Mouse (Mus musculus) neutrophil, adult 5-6 weeks (primary cell): ENCODE data around the gene Tsnaxip1. TPM values are rescaled to one million over a fixed set of nuclear protein-coding genes. Genes with fewer than 3 reads are reported as not detected.
"Not testable (repeated sequence)": the region's sequence is repeated elsewhere in the genome, so short reads cannot be mapped to it uniquely, and the experiment has no call there.

Experiments
- ATAC-seq: fragments of 151-379, 151-347 bp; 2 replicates; pipeline ENCODE4 v1.8.0; 2017; ENCODE audit warnings: mild to moderate bottlenecking, moderate TSS enrichment; ENCODE audit not compliant: insufficient number of reproducible peaks, poor library complexity, low FRiP score, severe bottlenecking; ENCODE audit errors: extremely low read depth
- total RNA-seq: library from RNA; stranded (forward); fragments of 200-1000 nt; gene quantifications from 2 replicates; pipeline ENCODE4 v1.2.3, GENCODE M21; 2017

Gene Tsnaxip1
- total RNA-seq, 1 experiment from 2014 or later = 1.3 TPM

DNA sequence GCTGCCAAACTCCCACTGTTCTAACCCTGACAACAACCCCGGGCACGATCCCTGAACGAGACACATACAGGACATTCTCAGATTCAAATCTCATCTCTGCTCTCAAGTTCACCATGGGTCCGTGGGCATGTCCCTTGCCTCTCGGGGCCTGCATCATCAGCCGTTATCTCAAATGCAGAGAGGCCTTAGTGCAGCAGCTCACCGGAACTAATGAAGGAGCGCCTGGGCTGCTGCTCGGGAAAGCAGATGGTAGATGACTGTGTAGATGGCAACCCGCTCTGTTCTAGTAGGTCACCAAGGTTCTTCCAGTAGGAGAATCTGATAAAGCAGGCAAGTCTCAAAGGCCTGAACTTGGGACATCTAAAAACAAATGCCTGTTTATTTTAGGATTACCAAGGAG is 16.5 kb upstream of the Tsnaxip1 start:
- ATAC-seq = no peak

DNA sequence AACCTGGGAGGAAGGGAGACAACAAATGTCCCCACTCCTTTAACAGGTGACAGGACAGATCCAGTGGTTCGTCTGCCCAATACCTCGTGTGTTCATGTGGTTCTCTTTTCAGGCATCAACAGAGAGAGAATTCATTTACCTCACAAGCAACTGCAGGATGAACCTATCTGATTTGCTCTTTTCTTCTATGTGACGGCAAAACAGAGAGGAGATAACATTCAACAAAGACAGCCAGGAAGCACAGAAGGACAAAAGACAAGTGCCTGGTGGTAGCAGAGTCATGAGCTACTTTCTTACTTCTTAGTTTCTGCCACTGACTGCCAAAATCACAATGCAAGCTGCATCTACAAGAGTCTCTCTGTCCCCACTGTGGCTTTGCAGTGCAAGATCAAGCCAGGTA is 16.0 kb upstream of the Tsnaxip1 start:
- no peak for ATAC-seq

- no peak for ATAC-seq
Measured at GRCm38 (mm10) chr8:105812511-105812910, 15.0 kb upstream of the Tsnaxip1 start.

DNA sequence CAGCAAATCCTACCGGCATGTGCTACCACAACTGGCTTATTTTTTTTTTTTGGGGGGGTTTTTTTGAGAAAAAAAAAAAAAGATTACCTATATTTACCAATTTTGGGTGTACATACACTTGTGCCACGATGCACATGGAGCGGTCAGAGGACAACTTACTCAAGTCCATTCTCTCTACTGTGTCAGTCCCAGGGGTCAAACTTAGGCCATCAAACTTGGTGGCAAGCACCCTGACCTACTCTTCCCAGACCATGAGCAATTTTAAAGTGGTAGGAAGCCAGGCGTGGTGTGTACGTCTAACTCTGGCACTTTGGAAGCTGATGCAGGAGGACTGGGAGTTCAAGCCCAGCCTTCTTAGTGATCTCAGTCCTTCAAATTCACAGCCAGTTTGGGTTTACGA is 14.3 kb upstream of the Tsnaxip1 start:
- ATAC-seq = no peak

- no peak for ATAC-seq
Measured at GRCm38 (mm10) chr8:105819659-105820058, 7.9 kb upstream of the Tsnaxip1 start.

GRCm38 (mm10) chr8:105820925-105821324 is 6.6 kb upstream of the Tsnaxip1 start:
- no peak for ATAC-seq

DNA sequence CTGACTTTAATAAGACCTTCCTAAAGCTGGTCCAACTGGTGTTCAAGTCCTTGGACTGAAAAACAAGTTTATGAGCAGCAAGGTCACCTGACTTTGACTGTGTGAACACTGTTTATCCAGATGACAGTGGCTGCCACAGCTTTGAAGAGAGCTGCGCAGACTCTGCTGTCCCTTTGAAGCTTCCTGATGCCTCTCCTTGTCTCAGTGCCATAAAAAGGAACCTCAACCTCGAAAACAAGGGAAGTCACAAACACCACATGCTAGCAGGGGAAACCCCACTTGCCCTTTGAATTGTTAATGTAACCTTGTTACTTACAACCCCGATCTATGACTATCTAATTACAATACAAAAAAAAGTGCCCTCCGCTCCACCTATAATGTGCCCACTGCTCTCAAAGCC is 2.0 kb upstream of the Tsnaxip1 start:
- ATAC-seq = no peak

DNA sequence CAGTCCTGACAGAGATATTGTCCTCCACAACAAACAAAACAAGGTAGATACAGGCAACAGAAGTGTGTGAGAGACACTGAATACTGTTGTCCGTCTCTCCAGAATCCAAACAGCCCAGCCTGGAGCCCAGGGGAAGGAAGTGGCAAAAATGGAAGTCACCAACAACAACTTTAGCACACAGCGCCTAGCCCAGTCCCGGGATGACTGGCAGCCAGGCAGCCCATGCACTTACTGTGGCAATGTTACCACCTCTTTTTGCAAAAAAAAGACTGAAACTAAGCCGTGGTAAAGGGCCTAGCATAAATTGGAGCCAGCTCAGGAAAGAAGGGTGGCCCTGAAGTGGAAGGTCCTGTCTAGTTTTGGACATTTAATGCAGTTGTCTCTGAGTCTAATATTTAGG is 1.2 kb upstream of the Tsnaxip1 start:
- ATAC-seq = no peak

DNA sequence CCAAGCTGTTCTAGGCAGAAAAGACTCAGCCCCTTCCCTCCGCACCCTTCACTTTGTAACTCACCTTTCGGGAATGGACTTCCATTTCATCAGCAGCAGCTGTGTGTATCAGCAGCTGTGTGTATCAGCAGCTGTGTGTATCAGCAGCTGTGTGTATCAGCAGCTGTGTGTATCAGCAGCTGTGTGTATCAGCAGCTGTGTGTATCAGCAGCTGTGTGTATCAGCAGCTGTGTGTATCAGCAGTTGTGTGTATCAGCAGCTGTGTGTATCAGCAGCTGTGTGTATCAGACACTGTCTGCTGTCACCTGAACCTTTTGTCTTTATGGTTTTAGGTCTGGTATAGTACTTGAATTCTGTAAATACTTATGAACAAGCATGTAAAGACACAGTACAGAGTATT is 6.2 kb downstream of the Tsnaxip1 start:
- not testable (repeated sequence) for ATAC-seq

- peak; percentile 87 for ATAC-seq
Measured at GRCm38 (mm10) chr8:105835318-105835717, 7.8 kb downstream of the Tsnaxip1 start.

GRCm38 (mm10) chr8:105836991-105837390 is 9.5 kb downstream of the Tsnaxip1 start:
- peak; percentile 57; the same call in 1 of the 2 replicates for ATAC-seq

GRCm38 (mm10) chr8:105839209-105839608 is 11.7 kb downstream of the Tsnaxip1 start:
- no peak for ATAC-seq

GRCm38 (mm10) chr8:105846678-105847077 is 19.1 kb downstream of the Tsnaxip1 start:
- no peak for ATAC-seq

- ATAC-seq = no peak
Measured at GRCm38 (mm10) chr8:105850014-105850413, 22.5 kb downstream of the Tsnaxip1 start.

GRCm38 (mm10) chr8:105850611-105851010 is 23.1 kb downstream of the Tsnaxip1 start:
- ATAC-seq = no peak

- peak; percentile 65 for ATAC-seq
Measured at GRCm38 (mm10) chr8:105851651-105852143, 24.2 kb downstream of the Tsnaxip1 start.

- no peak for ATAC-seq
Measured at GRCm38 (mm10) chr8:105852146-105852729, 24.7 kb downstream of the Tsnaxip1 start.

- no peak for ATAC-seq
Measured at GRCm38 (mm10) chr8:105853178-105853577, 25.6 kb downstream of the Tsnaxip1 start, which contains the start of gene Cenpt. TSS of gene Cenpt (minus strand) at chr8:105853278.

DNA sequence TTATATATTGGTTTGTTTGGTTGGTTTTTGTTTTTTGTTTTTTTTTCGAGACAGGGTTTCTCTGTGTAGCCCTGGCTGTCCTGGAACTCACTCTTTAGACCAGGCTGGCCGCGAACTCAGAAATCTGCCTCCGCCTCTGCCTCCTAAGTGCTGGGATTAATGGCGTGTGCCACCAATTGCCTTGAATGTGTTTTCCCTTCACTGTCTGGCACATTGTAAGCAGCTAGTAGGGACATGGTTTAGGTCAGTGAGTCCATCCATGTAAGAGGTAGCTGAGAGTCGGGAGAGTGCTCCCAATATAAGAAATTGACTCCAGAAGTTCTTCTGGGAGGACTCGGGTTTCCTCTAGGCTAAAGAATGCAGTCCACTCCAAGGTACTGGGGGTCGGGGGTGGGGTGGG is 26.8 kb downstream of the Tsnaxip1 start:
- ATAC-seq = no peak

DNA sequence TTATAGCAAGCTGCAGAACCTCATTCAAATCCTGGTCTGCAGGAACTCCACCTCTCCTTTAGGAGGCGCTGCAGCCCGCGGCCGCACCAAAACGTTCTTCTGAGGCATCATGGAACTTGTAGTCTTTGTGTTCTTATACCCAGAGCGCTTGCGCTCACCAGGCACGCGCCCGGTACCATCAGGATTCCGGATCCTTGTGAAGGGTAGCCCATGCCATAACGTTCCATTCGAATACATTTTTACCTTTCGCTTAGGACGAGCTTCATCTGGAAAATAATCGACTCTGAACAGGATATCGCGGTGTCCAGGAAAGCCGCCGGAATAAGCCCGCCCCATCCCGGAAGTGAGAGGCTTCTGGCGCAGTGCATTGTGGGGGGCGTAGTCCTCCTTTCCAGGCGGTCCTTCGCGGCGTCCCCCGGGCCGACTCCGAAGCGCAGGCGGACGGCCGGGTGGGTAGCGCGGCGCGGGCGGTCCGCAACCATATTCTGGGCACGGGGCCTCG is 27.2 kb downstream of the Tsnaxip1 start, which contains the start of gene Thap11:
Thap11 (plus strand) TSS at position 418 of the 502 bp plus-strand sequence.
- ATAC-seq = peak; percentile 79
